Mouse (Mus musculus): ENCODE measurements around the gene Gm13043. TPM values are rescaled to one million over a fixed set of nuclear protein-coding genes. Genes with fewer than 3 reads are reported as not detected.
"Not testable (repeated sequence)": the region's sequence is repeated elsewhere in the genome, so short reads cannot be mapped to it uniquely, and the experiment has no call there.

The Gm13043 gene
- not detected in 2 replicates for polyA plus RNA-seq (2015; fragmentation: Nextera tagmentation; extraction: Ambion mirVana)

DNA sequence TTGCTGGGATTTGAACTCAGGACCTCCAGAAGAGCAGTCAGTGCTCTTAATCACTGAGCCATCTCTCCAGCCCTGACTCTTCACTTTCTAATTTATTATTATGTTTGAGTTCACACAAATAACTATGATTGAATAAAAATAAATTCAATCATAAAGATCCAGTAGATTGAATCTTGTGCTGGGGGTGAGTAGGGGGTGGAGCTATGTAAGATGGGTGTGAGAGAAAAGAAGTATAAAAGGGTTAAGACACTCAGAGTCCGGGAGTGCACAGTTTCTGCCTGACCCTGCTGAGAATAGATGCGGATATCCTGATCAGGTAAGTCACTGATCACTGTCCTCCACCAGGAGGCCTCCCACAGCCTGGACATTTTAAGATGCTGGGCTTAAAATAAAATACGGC is at the start of gene Gm13043:
TSS of gene Gm13043 (plus strand) at position 301 of the 400 bp plus-strand sequence.
- H3K9ac ChIP-seq (replicated peaks), result no peak within 1 kb of the TSS
- 89% methylated on average over 3 of the region's 3 CpGs for WGBS
- no peak for ATAC-seq (replicated peaks)
- H3K9me3 ChIP-seq, result no peaks in the 10 kb centered on the region
- H3K4me1 ChIP-seq, result no peaks in the 10 kb centered on the region
- H3K4me3 ChIP-seq, result no peak within 1 kb of the TSS
- no peak within 1 kb of the TSS for H3K4me2 ChIP-seq (replicated peaks)
- no peaks in the 10 kb centered on the region for H3K27me3 ChIP-seq
- H3K27ac ChIP-seq (replicated peaks), result no peak within 1 kb of the TSS
- H3K36me3 ChIP-seq, result no peaks in the 10 kb centered on the region

DNA sequence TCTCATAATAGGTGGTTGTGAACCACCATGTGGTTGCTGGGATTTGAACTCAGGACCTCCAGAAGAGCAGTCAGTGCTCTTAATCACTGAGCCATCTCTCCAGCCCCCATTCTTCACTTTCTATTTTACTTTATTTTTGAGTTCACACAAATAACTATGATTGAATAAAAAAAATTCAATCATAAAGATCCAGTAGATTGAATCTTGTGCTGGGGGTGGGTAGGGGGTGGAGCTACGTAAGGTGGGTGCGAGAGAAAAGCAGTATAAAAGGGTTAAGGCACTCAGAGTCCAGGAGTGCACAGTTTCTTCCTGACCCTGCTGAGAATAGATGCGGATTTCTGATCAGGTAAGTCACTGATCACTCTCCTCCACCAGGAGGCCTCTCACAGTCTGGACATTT is 24.5 kb downstream of the Gm13043 start, which contains the start of gene Gm13040:
TSS of gene Gm13040 (plus strand) at position 301 of the 400 bp plus-strand sequence.
- H3K27me3 ChIP-seq; H3K9ac ChIP-seq (replicated peaks); H3K4me1 ChIP-seq; ATAC-seq (replicated peaks); H3K36me3 ChIP-seq; H3K4me2 ChIP-seq (replicated peaks); H3K27ac ChIP-seq (replicated peaks); H3K9me3 ChIP-seq; H3K4me3 ChIP-seq: not testable (repeated sequence)
- whole genome bisulfite sequencing, result no CpG with 5 or more reads among the region's 3 CpGs

DNA sequence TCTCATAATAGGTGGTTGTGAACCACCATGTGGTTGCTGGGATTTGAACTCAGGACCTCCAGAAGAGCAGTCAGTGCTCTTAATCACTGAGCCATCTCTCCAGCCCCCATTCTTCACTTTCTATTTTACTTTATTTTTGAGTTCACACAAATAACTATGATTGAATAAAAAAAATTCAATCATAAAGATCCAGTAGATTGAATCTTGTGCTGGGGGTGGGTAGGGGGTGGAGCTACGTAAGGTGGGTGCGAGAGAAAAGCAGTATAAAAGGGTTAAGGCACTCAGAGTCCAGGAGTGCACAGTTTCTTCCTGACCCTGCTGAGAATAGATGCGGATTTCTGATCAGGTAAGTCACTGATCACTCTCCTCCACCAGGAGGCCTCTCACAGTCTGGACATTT is 40.3 kb downstream of the Gm13043 start, which contains the start of the genes BC080695 and Gm13057:
TSS of gene BC080695 (plus strand) at position 301 of the 400 bp plus-strand sequence.
TSS of gene Gm13057 (plus strand) at position 310 of the 400 bp plus-strand sequence.
- not testable (repeated sequence) for H3K27ac ChIP-seq (replicated peaks); H3K9ac ChIP-seq (replicated peaks); H3K9me3 ChIP-seq; H3K27me3 ChIP-seq; H3K4me1 ChIP-seq; H3K4me3 ChIP-seq; ATAC-seq (replicated peaks); H3K36me3 ChIP-seq; H3K4me2 ChIP-seq (replicated peaks)
- no CpG with 5 or more reads among the region's 3 CpGs for WGBS

Other genes starting within 250 kb of the Gm13043 start
- gene Pdpn, start 211.8 kb upstream of the Gm13043 start, polyA plus RNA-seq (2015; fragmentation: Nextera tagmentation; extraction: Ambion mirVana), result 49.1 and 54.8 TPM in 2 replicates
- 0.13 and 0.23 TPM in 2 replicates for gene Lrrc38, start 161.6 kb upstream of the Gm13043 start, polyA plus RNA-seq (2015; fragmentation: Nextera tagmentation; extraction: Ambion mirVana)
- not detected in 2 replicates for gene Pramel1, start 116.9 kb upstream of the Gm13043 start, polyA plus RNA-seq (2015; fragmentation: Nextera tagmentation; extraction: Ambion mirVana)
- 27.7 and 30.2 TPM in 2 replicates for gene Pramef8, start 98.9 kb upstream of the Gm13043 start, polyA plus RNA-seq (2015; fragmentation: Nextera tagmentation; extraction: Ambion mirVana)
- not detected in 2 replicates for gene Oog4, start 61.0 kb upstream of the Gm13043 start, polyA plus RNA-seq (2015; fragmentation: Nextera tagmentation; extraction: Ambion mirVana)
- gene Gm13040, start 24.6 kb downstream of the Gm13043 start, polyA plus RNA-seq (2015; fragmentation: Nextera tagmentation; extraction: Ambion mirVana), result not detected in 2 replicates
- not detected in 2 replicates for gene BC080695, start 40.4 kb downstream of the Gm13043 start, polyA plus RNA-seq (2015; fragmentation: Nextera tagmentation; extraction: Ambion mirVana)
- not detected in 2 replicates for gene Gm13057, start 40.4 kb downstream of the Gm13043 start, polyA plus RNA-seq (2015; fragmentation: Nextera tagmentation; extraction: Ambion mirVana)
- not detected in 2 replicates for gene Gm13083, start 103.7 kb downstream of the Gm13043 start, polyA plus RNA-seq (2015; fragmentation: Nextera tagmentation; extraction: Ambion mirVana)
- not detected in 2 replicates for gene Gm13088, start 145.9 kb downstream of the Gm13043 start, polyA plus RNA-seq (2015; fragmentation: Nextera tagmentation; extraction: Ambion mirVana)
- gene Gm13089, start 191.4 kb downstream of the Gm13043 start, polyA plus RNA-seq (2015; fragmentation: Nextera tagmentation; extraction: Ambion mirVana), result not detected in 2 replicates
- not detected in 2 replicates for gene Gm13078, start 208.1 kb downstream of the Gm13043 start, polyA plus RNA-seq (2015; fragmentation: Nextera tagmentation; extraction: Ambion mirVana)